Mouse (Mus musculus): ENCODE measurements around the gene Rag1. TPM values are rescaled to one million over a fixed set of nuclear protein-coding genes. Genes with fewer than 3 reads are reported as not detected.

Rag1 gene
- polyA plus RNA-seq, 1 experiment: 321 TPM

DNA sequence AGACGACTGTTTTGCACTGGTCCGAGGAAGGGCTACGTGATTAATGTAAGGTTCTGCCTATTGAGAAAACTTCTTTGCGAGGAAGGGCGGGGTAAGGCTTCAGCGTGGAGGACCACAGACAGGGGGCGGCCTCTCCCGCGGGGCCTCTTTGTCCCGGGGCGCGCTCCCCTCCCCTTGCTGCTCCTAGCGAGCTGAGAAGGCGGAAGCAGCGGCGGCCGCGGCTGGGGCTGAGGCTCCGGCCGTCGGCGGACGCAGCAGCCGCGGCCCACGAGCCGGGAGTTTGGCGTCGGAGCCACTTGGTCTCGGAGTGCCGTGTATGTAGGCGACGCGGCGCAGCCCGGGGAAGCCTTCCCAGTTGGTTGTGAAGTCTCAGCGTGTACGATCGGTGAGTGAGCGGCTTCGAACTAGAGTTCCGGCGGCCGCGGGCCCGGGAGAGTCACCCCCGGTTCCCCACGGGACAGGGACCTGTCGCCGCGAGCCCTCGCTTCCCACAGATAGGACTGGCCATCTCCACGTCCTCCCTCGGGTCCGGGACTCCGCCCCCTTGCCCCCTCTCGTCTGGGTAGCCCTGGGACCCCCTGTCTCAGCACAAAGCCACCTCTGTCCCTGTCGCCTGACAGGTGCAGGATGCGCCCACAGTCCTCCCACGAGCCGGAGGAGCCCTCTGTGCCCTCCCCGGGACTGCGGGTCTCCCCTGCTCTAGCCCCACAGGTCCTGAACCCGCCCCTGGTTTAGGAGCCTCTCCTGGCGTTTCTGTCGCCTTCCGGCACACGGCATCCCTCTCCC, 29.1 kb upstream of the Rag1 start, which contains the start of gene Traf6:
Gene Traf6, plus strand, starts transcription at position 194 of the 786 bp plus-strand sequence.
- H3K27ac ChIP-seq (ENCODE audit: insufficient read depth, low read depth, low read length): no peak within 1 kb of the TSS
- WGBS: under 1% methylated on average over 68 of the region's 68 CpGs

GRCm38 (mm10) chr2:101673547-101673946, 24.2 kb upstream of the Rag1 start:
- 83% methylated on average over 3 of the region's 3 CpGs for WGBS

More for the DNA sequence above, 29.1 kb upstream of the Rag1 start, which contains the start of gene Traf6:
- Histone ChIP-seq H3K4me3 (ENCODE audit: insufficient read depth, low read depth, low read length) (peak within 1 kb of the TSS; percentile 96), H3K4me1 (ENCODE audit: control insufficient read depth, insufficient read depth, low read length) (no peaks in the 10 kb centered on the region)
- TF ChIP-seq POLR2A (IDR thresholded peaks at IDR 0.05; ENCODE audit: insufficient read depth, low read depth, low read length): peak; percentile 75
- no peak; the same call in 1 of the 2 replicates for TF ChIP-seq CTCF (IDR thresholded peaks at IDR 0.05; ENCODE audit: insufficient read depth, low read depth, low read length)

DNA sequence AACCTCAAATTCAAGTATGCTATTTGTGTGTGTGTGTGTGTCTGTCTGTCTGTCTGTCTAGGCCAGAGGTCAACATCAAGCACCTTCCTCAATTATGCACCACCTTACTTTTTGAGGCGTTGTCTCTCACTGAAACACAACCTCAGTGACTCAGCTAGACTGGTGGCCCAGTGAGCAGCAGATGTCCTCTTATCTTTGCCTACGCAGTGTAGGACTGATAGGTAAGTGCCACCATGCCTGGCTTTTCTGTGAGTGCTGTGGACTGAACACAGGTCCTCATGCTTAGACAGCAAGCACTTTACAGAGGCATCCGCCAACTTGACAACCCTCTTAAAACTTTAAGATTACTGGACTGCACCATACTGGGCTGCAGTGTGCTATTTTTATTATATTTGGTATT, 19.4 kb upstream of the Rag1 start:
- Histone ChIP-seq H3K4me3 (ENCODE audit: insufficient read depth, low read depth, low read length) (no peak overlapping the region), H3K4me1 (ENCODE audit: control insufficient read depth, insufficient read depth, low read length) (no peaks in the 10 kb centered on the region), H3K27ac (ENCODE audit: insufficient read depth, low read depth, low read length) (no peak overlapping the region)
- WGBS: 98% methylated on average over 3 of the region's 3 CpGs
- TF ChIP-seq CTCF (IDR thresholded peaks at IDR 0.05; ENCODE audit: insufficient read depth, low read depth, low read length) (no peak), POLR2A (IDR thresholded peaks at IDR 0.05; ENCODE audit: insufficient read depth, low read depth, low read length) (no peak)

More at GRCm38 (mm10) chr2:101673547-101673946, 24.2 kb upstream of the Rag1 start:
- Histone ChIP-seq H3K4me1 (ENCODE audit: control insufficient read depth, insufficient read depth, low read length) (no peaks in the 10 kb centered on the region), H3K27ac (ENCODE audit: insufficient read depth, low read depth, low read length) (no peak overlapping the region), H3K4me3 (ENCODE audit: insufficient read depth, low read depth, low read length) (no peak overlapping the region)
- no peak for TF ChIP-seq POLR2A (IDR thresholded peaks at IDR 0.05; ENCODE audit: insufficient read depth, low read depth, low read length)
- TF ChIP-seq CTCF (IDR thresholded peaks at IDR 0.05; ENCODE audit: insufficient read depth, low read depth, low read length): no peak

DNA sequence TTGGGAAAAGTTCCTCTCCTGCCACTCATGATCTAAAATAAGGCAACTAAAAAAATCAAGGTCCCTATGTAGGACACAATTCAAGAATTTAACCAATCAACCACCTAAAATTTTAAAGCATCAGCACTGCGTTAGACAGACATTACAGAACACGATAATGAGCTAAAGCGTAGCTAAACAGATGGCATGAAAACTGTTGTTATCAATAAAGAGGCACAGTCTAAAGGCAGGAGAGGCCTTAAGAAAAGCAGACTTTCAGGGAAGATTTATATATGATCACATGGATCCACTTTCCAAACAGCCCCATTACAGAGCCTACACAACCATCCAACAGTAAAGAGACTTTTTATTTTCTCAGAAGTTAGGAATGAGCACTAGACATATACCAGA, 16.4 kb upstream of the Rag1 start:
- 54% methylated on average over 3 of the region's 3 CpGs for WGBS
- Histone ChIP-seq H3K4me3 (ENCODE audit: insufficient read depth, low read depth, low read length) (no peak overlapping the region), H3K4me1 (ENCODE audit: control insufficient read depth, insufficient read depth, low read length) (no peaks in the 10 kb centered on the region), H3K27ac (ENCODE audit: insufficient read depth, low read depth, low read length) (no peak overlapping the region)
- no peak for TF ChIP-seq CTCF (IDR thresholded peaks at IDR 0.05; ENCODE audit: insufficient read depth, low read depth, low read length)
- TF ChIP-seq POLR2A (IDR thresholded peaks at IDR 0.05; ENCODE audit: insufficient read depth, low read depth, low read length): no peak

DNA sequence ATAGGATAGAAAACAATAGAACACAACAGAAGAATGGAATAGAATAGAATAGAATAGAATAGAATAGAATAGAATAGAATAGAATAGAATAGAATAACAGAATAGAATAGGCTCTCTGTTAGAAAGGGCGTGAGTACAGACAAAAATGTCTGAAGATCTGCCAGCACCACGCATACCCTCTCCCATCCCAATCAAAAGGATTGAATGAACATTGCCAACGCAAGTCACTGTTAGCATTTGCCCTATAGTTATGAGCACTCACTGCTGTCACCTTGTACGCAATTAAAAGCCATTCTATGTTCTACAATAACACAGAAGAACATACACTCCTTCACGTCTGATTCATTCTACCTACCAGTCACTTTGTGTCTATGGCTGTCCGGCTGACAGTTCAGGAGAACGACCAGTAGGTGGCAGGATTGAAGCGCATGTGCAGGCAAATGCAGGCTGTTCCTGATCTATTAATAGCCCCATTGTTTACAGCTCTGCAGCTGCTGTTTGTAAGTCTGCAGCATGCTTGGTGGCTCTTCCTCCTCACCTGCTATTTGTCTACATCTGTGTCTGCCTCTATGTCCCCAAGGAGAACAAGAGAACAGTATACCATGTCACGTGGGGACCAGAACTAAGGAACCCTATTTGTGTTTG, 15.9 kb upstream of the Rag1 start:
- WGBS: 20% methylated on average over 9 of the region's 9 CpGs
- no peaks in the 10 kb centered on the region for H3K4me1 ChIP-seq (ENCODE audit: control insufficient read depth, insufficient read depth, low read length)
- no peak for TF ChIP-seq POLR2A (IDR thresholded peaks at IDR 0.05; ENCODE audit: insufficient read depth, low read depth, low read length)
- peak; percentile 41; the same call in 1 of the 2 replicates for TF ChIP-seq CTCF (IDR thresholded peaks at IDR 0.05; ENCODE audit: insufficient read depth, low read depth, low read length)
- H3K27ac ChIP-seq (ENCODE audit: insufficient read depth, low read depth, low read length): no peak overlapping the region
- no peak overlapping the region for H3K4me3 ChIP-seq (ENCODE audit: insufficient read depth, low read depth, low read length)

GRCm38 (mm10) chr2:101660536-101660935, 11.2 kb upstream of the Rag1 start:
- WGBS: 66% methylated on average over 2 of the region's 2 CpGs

GRCm38 (mm10) chr2:101652921-101653597, 3.8 kb upstream of the Rag1 start:
- 15% methylated on average over 14 of the region's 14 CpGs for WGBS
- no peaks in the 10 kb centered on the region for H3K4me1 ChIP-seq (ENCODE audit: control insufficient read depth, insufficient read depth, low read length)
- H3K27ac ChIP-seq (ENCODE audit: insufficient read depth, low read depth, low read length): no peak overlapping the region
- TF ChIP-seq CTCF (IDR thresholded peaks at IDR 0.05; ENCODE audit: insufficient read depth, low read depth, low read length): no peak
- TF ChIP-seq POLR2A (IDR thresholded peaks at IDR 0.05; ENCODE audit: insufficient read depth, low read depth, low read length): no peak
- H3K4me3 ChIP-seq (ENCODE audit: insufficient read depth, low read depth, low read length): peak overlapping the region; percentile 21

More at GRCm38 (mm10) chr2:101660536-101660935, 11.2 kb upstream of the Rag1 start:
- no peak for TF ChIP-seq CTCF (IDR thresholded peaks at IDR 0.05; ENCODE audit: insufficient read depth, low read depth, low read length)
- Histone ChIP-seq H3K27ac (ENCODE audit: insufficient read depth, low read depth, low read length) (no peak overlapping the region), H3K4me1 (ENCODE audit: control insufficient read depth, insufficient read depth, low read length) (no peaks in the 10 kb centered on the region), H3K4me3 (ENCODE audit: insufficient read depth, low read depth, low read length) (no peak overlapping the region)

DNA sequence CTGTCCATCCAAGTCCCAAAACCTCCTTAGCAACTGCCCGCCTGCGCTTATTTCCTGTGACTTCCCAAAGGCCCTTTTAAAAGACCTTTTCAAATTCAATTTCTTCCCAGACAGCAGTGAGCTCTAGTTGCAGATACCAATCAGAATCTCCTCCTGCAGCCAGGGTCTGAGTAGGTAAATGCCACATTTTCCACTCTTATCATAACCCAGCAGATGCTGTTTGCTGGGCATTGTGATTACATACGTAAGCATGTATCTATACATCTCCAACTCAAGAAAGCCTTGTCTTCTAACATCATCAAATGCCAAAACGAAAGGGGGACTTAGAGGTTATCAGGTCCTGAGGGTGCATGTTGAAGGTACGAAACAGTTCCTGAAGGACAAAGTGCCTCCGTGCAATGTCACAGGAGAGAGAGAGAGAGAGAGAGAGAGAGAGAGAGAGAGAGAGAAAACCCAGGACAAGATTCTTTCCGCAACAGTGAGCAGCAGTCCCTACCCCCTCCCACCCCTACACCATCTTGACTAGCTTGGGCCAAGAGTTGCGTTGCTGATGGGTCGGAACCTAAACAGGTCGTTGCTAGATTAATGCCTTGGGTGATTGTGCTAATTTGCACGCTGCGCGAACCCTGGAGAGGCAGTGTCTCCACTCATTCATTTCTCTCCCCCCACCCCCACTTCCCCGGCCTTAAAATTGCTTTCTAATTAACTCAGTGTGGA, 3.1 kb upstream of the Rag1 start:
- 26% methylated on average over 14 of the region's 14 CpGs for WGBS
- no peak for TF ChIP-seq POLR2A (IDR thresholded peaks at IDR 0.05; ENCODE audit: insufficient read depth, low read depth, low read length)
- no peak overlapping the region for H3K27ac ChIP-seq (ENCODE audit: insufficient read depth, low read depth, low read length)
- peak overlapping the region; percentile 21 for H3K4me3 ChIP-seq (ENCODE audit: insufficient read depth, low read depth, low read length)
- no peaks in the 10 kb centered on the region for H3K4me1 ChIP-seq (ENCODE audit: control insufficient read depth, insufficient read depth, low read length)

All from olfactory bulb, adult 2 months (tissue).